8 mouse cellular contexts compared by ENCODE assay signal in genomic region chr2:129624246-129624918, GRCm38 (mm10). TPM values are rescaled to one million over a fixed set of nuclear protein-coding genes. Genes with fewer than 3 reads are reported as not detected.
A peak's percentile ranks its signal among the peaks of the same experiment; 100 is the strongest.
DNase-seq lines count a peak whose midpoint lies in the region; ATAC-seq lines count a peak whose summit lies in the region.

No protein-coding gene starts in this region.

- no peak overlapping the region for H3K9ac ChIP-seq in liver, embryonic 11.5 days (ENCODE audit: low read depth, low read length)
- H3K9ac ChIP-seq in liver, embryonic 12.5 days = no peak overlapping the region
- no peak overlapping the region for H3K9ac ChIP-seq in neural tube, embryonic 14.5 days (replicated peaks; ENCODE audit: low read depth, low read length)

- H3K4me2 ChIP-seq in liver, embryonic 11.5 days = no peak overlapping the region
- H3K4me2 ChIP-seq in liver, embryonic 12.5 days = no peak overlapping the region
- H3K4me2 ChIP-seq in neural tube, embryonic 14.5 days (ENCODE audit: low read depth, low read length) = no peak overlapping the region

- H3K4me1 ChIP-seq in liver, embryonic 11.5 days (replicated peaks; ENCODE audit: control insufficient read depth, insufficient read depth, low read length) = no peaks in the 10 kb centered on the region
- peaks cover 6% of the 10 kb centered on the region for H3K4me1 ChIP-seq in liver, embryonic 12.5 days
- H3K4me1 ChIP-seq in neural tube, embryonic 14.5 days (ENCODE audit: control insufficient read depth, insufficient read depth, low read length) = no peaks in the 10 kb centered on the region; the same call in 1 of the 2 replicates

- H3K9me3 ChIP-seq in liver, embryonic 11.5 days (ENCODE audit: control insufficient read depth, low read length) = no peaks in the 10 kb centered on the region
- no peaks in the 10 kb centered on the region for H3K9me3 ChIP-seq in liver, embryonic 12.5 days (replicated peaks)
- H3K9me3 ChIP-seq in neural tube, embryonic 14.5 days (ENCODE audit: control insufficient read depth, low read length) = no peaks in the 10 kb centered on the region

- no peak for ATAC-seq in liver, embryonic 11.5 days (replicated peaks; ENCODE audit: low FRiP score)
- no peak for ATAC-seq in liver, embryonic 12.5 days
- ATAC-seq in neural tube, embryonic 14.5 days (ENCODE audit: low read depth) = peak; percentile 56; the same call in 1 of the 2 replicates

- no peaks in the 10 kb centered on the region for H3K27me3 ChIP-seq in liver, embryonic 11.5 days (replicated peaks; ENCODE audit: control insufficient read depth, insufficient read depth, low read length)
- H3K27me3 ChIP-seq in liver, embryonic 12.5 days (replicated peaks) = no peaks in the 10 kb centered on the region
- no peaks in the 10 kb centered on the region for H3K27me3 ChIP-seq in neural tube, embryonic 14.5 days (ENCODE audit: control insufficient read depth, insufficient read depth, low read length)

- no peak overlapping the region for H3K4me3 ChIP-seq in liver, embryonic 11.5 days (ENCODE audit: low read depth, low read length)
- no peak overlapping the region for H3K4me3 ChIP-seq in liver, embryonic 12.5 days
- H3K4me3 ChIP-seq in neural tube, embryonic 14.5 days (ENCODE audit: low read depth, low read length) = no peak overlapping the region

- DNase-seq in cerebellum, adult 11 months = peak; percentile 6
- no peak for DNase-seq in cerebellum, postnatal 4 days (ENCODE audit: low spot score in 2 of 2)
- DNase-seq in liver, embryonic 11.5 days (ENCODE audit: low spot score) = peak; percentile 23
- DNase-seq in kidney, postnatal 36 days = peak; percentile 66 to 74
- DNase-seq in thymus, postnatal 14 days = no peak
- DNase-seq in spleen, postnatal 14 days (ENCODE audit: low spot score in 2 of 2) = no peak

- 73% methylated on average over 13 of the region's 13 CpGs for WGBS in liver, embryonic 11.5 days
- 74% methylated on average over 13 of the region's 13 CpGs for WGBS in liver, embryonic 12.5 days (ENCODE audit: insufficient replicate concordance)
- 44% methylated on average over 13 of the region's 13 CpGs for WGBS in neural tube, embryonic 14.5 days

- no peak overlapping the region for H3K27ac ChIP-seq in liver, embryonic 11.5 days (ENCODE audit: low read depth, low read length)
- H3K27ac ChIP-seq in liver, embryonic 12.5 days = no peak overlapping the region
- 0 out of 2 replicates have a peak overlapping the region, but pooled peaks have one; percentile 48 for H3K27ac ChIP-seq in neural tube, embryonic 14.5 days (ENCODE audit: low read depth, low read length)

- 0 out of 2 replicates have a peak, but pooled peaks cover 2% of the 10 kb centered on the region for H3K36me3 ChIP-seq in liver, embryonic 11.5 days (ENCODE audit: control insufficient read depth, insufficient read depth, low read length)
- H3K36me3 ChIP-seq in liver, embryonic 12.5 days = peaks cover 19% of the 10 kb centered on the region
- H3K36me3 ChIP-seq in neural tube, embryonic 14.5 days (ENCODE audit: control insufficient read depth, insufficient read depth, low read length) = no peaks in the 10 kb centered on the region

RNA-seq across cellular contexts. Expression of gene Sirpa, which starts 31.7 kb away (rescaled TPM):
- polyA plus RNA-seq in liver, embryonic 11.5 days (2014; fragmentation: Nextera tagmentation; extraction: Ambion mirVana) = 26.8 and 29.6 TPM in 2 replicates
- polyA plus RNA-seq in liver, embryonic 12.5 days (2016; fragmentation: Nextera tagmentation; extraction: Ambion mirVana) = 20.7 and 22.6 TPM in 2 replicates
- polyA plus RNA-seq in neural tube, embryonic 14.5 days (2014; fragmentation: Nextera tagmentation; extraction: Ambion mirVana) = 36.4 and 39.8 TPM in 2 replicates

Comparison
In these comparisons a context has a peak if more than half of its experiments do, and no peak if none do; other contexts are left out.
1. DNase-seq: peak in cerebellum, adult 11 months (single experiment), liver, embryonic 11.5 days (single experiment) and kidney, postnatal 36 days (2 of 2); none in cerebellum, postnatal 4 days (0 of 2), thymus, postnatal 14 days (single experiment) and spleen, postnatal 14 days (0 of 2).